Mouse (Mus musculus) kidney, postnatal 0 days (tissue): ENCODE measurements at regions not wholly inside any gene's neighbourhood (a gene's known extent, or its start where the extent isn't known, plus 50 kb on each side); places are given as distances from the start of the nearest gene placed in this dataset.

ENCODE experiments used
- ATAC-seq: fragments of 200-750 bp; cut with Nextera tagmentation; replicated peaks from 2 replicates; pipeline ENCODE4 v1.8.0; 2017; ENCODE audit warnings: low read depth, moderate number of reproducible peaks, moderate TSS enrichment, moderate library complexity; ENCODE audit not compliant: low FRiP score
- DNase-seq: peaks from one replicate; pipeline ENCODE4 v3.0.0-alpha.2; 2016; ENCODE audit warnings: low spot score
- H3K27ac ChIP-seq: fragments of 300-500 bp; sonication (generic); 2 replicates; pipeline ENCODE4 v1.5.1; 2014; ENCODE audit warnings: mild to moderate bottlenecking
- H3K27me3 ChIP-seq: fragments of 300-500 bp; sonication (generic); 2 replicates; pipeline ENCODE4 v1.6.1; 2014; ENCODE audit warnings: low read length, mixed read lengths; ENCODE audit not compliant: insufficient read depth
- H3K36me3 ChIP-seq: fragments of 300-500 bp; sonication (generic); 2 replicates; pipeline ENCODE4 v1.6.1; 2014; ENCODE audit warnings: low read length, mixed read lengths; ENCODE audit not compliant: insufficient read depth
- H3K4me1 ChIP-seq: fragments of 300-500 bp; sonication (generic); replicated peaks from 2 replicates; pipeline ENCODE4 v1.6.1; 2014; ENCODE audit warnings: antibody characterized with exemption, low read length, mixed read lengths; ENCODE audit not compliant: insufficient read depth
- H3K4me2 ChIP-seq: fragments of 300-500 bp; sonication (generic); 2 replicates; pipeline ENCODE4 v1.6.1; 2014; ENCODE audit warnings: mild to moderate bottlenecking, low read length, moderate library complexity, mixed read lengths
- H3K4me3 ChIP-seq: fragments of 300-500 bp; sonication (generic); replicated peaks from 2 replicates; pipeline ENCODE4 v1.5.1; 2014; ENCODE audit warnings: low read depth, low read length
- H3K9ac ChIP-seq: fragments of 300-500 bp; sonication (generic); 2 replicates; pipeline ENCODE4 v1.6.1; 2014; ENCODE audit warnings: low read depth, low read length
- H3K9me3 ChIP-seq: fragments of 300-500 bp; sonication (generic); replicated peaks from 2 replicates; pipeline ENCODE4 v1.6.1; 2016; ENCODE audit warnings: low read length, inconsistent platforms, mixed read lengths
- CTCF ChIP-seq: IDR thresholded peaks from 2 replicates; pipeline ENCODE4 v1.5.1; 2016; ENCODE audit warnings: antibody characterized with exemption, low read depth, mild to moderate bottlenecking, moderate library complexity
- WGBS: fragments of 180-500 bp; shearing (Covaris S2); extraction: QIAGEN DNeasy Blood & Tissue Kit; methylation state at CpG from one replicate; pipeline ENCODE4 v1.1.7; 2014; 5-methylcytosine and 5-hydroxymethylcytosine counted together

GRCm38 (mm10) chr3:105130228-105130627 lies 63.6 kb downstream of the 4930564D02Rik start:
- 94% methylated on average over 4 of the region's 4 CpGs for WGBS
- TF ChIP-seq CTCF, result no peak
- H3K27me3 ChIP-seq, result no peaks in the 10 kb centered on the region

GRCm38 (mm10) chr3:105131053-105131452 lies 64.4 kb downstream of the 4930564D02Rik start:
- Histone ChIP-seq H3K9ac (no peak overlapping the region), H3K4me1 (no peaks in the 10 kb centered on the region), H3K4me2 (no peak overlapping the region), H3K27me3 (no peaks in the 10 kb centered on the region), H3K4me3 (no peak overlapping the region), H3K36me3 (no peaks in the 10 kb centered on the region), H3K27ac (no peak overlapping the region), H3K9me3 (no peaks in the 10 kb centered on the region; the same call in 1 of the 2 replicates)
- ATAC-seq (no peak), DNase-seq (no peak)
- 81% methylated on average over 6 of the region's 6 CpGs for WGBS
- TF ChIP-seq CTCF, result no peak

More at GRCm38 (mm10) chr3:105130228-105130627, 63.6 kb downstream of the 4930564D02Rik start:
- DNase-seq (no peak), ATAC-seq (no peak)
- no peaks in the 10 kb centered on the region for H3K36me3 ChIP-seq
- no peaks in the 10 kb centered on the region; the same call in 1 of the 2 replicates for H3K9me3 ChIP-seq
- H3K4me2 ChIP-seq, result no peak overlapping the region
- no peak overlapping the region for H3K27ac ChIP-seq
- H3K4me3 ChIP-seq, result no peak overlapping the region
- no peak overlapping the region for H3K9ac ChIP-seq
- H3K4me1 ChIP-seq, result no peaks in the 10 kb centered on the region

GRCm38 (mm10) chr3:105133011-105133410 lies 66.4 kb downstream of the 4930564D02Rik start:
- Histone ChIP-seq H3K27ac (no peak overlapping the region), H3K9me3 (no peaks in the 10 kb centered on the region; the same call in 1 of the 2 replicates), H3K4me2 (no peak overlapping the region), H3K36me3 (no peaks in the 10 kb centered on the region), H3K4me1 (no peaks in the 10 kb centered on the region), H3K4me3 (no peak overlapping the region), H3K27me3 (no peaks in the 10 kb centered on the region), H3K9ac (no peak overlapping the region)
- DNase-seq, result no peak
- WGBS, result 86% methylated on average over 4 of the region's 4 CpGs
- ATAC-seq, result no peak
- no peak for TF ChIP-seq CTCF

- H3K9ac ChIP-seq, result no peak overlapping the region
- no peak overlapping the region for H3K4me2 ChIP-seq
- H3K27me3 ChIP-seq, result no peaks in the 10 kb centered on the region
- H3K36me3 ChIP-seq, result no peaks in the 10 kb centered on the region
- H3K27ac ChIP-seq, result no peak overlapping the region
- H3K4me3 ChIP-seq, result no peak overlapping the region
- H3K9me3 ChIP-seq, result no peaks in the 10 kb centered on the region
- no peak for TF ChIP-seq CTCF
- peak; percentile 27 for DNase-seq
- WGBS, result 62% methylated on average over 14 of the region's 14 CpGs
- no peak for ATAC-seq
- no peaks in the 10 kb centered on the region for H3K4me1 ChIP-seq
These were observed 74.7 kb downstream of the 4930564D02Rik start for GRCm38 (mm10) chr3:105141170-105141971.

- H3K27ac ChIP-seq, result no peak overlapping the region
- TF ChIP-seq CTCF, result no peak
- ATAC-seq, result no peak
- DNase-seq, result no peak
- H3K4me3 ChIP-seq, result no peak overlapping the region
- H3K9ac ChIP-seq, result no peak overlapping the region
- H3K27me3 ChIP-seq, result no peaks in the 10 kb centered on the region
- H3K36me3 ChIP-seq, result no peaks in the 10 kb centered on the region
- no peaks in the 10 kb centered on the region for H3K9me3 ChIP-seq
- no peak overlapping the region for H3K4me2 ChIP-seq
- no peaks in the 10 kb centered on the region for H3K4me1 ChIP-seq
These were observed 76.0 kb downstream of the 4930564D02Rik start for GRCm38 (mm10) chr3:105142631-105143030.

DNA sequence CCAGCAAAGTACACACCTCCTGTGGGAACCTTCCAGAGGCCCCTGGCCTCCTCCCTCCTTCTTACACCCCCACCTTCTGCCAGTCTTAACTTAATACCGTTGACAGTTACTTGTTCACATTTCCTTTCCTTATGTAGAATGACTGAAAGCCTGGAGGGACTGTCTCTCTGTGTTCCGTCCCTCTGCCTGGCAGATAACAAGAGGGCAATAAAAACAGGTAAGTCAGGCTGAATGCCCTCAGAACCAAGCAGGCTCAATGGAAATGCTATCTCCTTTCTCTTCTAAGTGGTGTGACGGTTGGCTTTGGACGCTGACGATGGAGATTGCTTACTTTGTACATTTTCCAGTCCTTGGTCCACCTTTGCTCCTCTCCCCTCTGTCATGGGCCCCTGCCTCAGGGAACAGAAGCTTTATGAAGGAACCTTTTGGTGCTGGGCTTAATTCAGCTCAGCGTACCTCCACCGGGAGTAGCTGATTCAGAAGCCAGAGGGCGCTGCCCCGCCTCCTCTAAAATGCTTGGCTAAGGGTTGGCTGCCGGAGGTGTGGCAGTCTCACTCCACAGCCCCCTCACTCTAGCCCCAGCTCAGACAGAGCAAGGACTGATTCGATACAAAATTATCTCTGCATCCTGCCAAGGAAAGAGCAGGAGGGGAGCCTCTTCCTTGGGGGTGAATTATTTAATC lies 85.0 kb downstream of the 4930564D02Rik start:
- DNase-seq (peak; percentile 73), ATAC-seq (0 out of 2 replicates have a peak, but pooled peaks have one; percentile 25)
- 8% methylated on average over 11 of the region's 11 CpGs for WGBS
- Histone ChIP-seq H3K36me3 (no peaks in the 10 kb centered on the region), H3K4me2 (no peak overlapping the region), H3K27ac (no peak overlapping the region), H3K4me3 (no peak overlapping the region), H3K9ac (no peak overlapping the region), H3K4me1 (no peaks in the 10 kb centered on the region), H3K27me3 (no peaks in the 10 kb centered on the region), H3K9me3 (no peaks in the 10 kb centered on the region)
- TF ChIP-seq CTCF, result peak; percentile 79
